Mouse (Mus musculus): ENCODE measurements at regions not wholly inside any gene's neighbourhood (a gene's known extent, or its start where the extent isn't known, plus 50 kb on each side); places are given as distances from the start of the nearest gene placed in this dataset.

DNA sequence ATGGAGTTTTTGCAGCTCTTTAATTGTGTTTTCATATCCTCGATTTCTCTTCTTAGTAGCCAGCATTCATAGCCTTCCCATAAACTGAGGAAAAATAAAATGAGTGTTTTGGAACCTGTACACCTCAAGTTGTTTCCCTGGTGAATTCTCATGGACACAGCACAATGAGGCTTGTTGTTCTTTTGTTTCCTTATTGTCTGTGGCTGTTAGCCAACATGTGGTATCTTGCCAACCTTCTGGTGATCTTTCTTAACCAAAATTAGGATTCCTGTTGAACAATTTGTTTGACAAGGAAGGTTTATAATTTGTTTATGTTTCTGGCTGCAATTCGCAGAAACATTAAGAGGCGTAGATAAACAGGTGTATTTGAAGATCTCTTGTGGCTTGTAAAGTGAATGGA, 2618.1 kb upstream of the Pcdh20 start:
- peak; percentile 1 for DNase-seq
